Mouse (Mus musculus): ENCODE results near the gene Lars2. TPM values are rescaled to one million over a fixed set of nuclear protein-coding genes. Genes with fewer than 3 reads are reported as not detected.
A peak's percentile ranks its signal among the peaks of the same experiment; 100 is the strongest.

Gene Lars2
- polyA plus RNA-seq, 1 experiment from 2014 or later = 749 TPM

- DNase-seq (ENCODE audit: low spot score) = no peak
- H3K27me3 ChIP-seq (replicated peaks; ENCODE audit: low read depth, poor library complexity, severe bottlenecking) = no peaks in the 10 kb centered on the region
- 89% methylated on average over 1 of the region's 1 CpGs for WGBS
- peaks cover 85% of the 10 kb centered on the region for H3K36me3 ChIP-seq (replicated peaks)
- H3K4me1 ChIP-seq = peaks cover 63% of the 10 kb centered on the region
- no peak overlapping the region for H3K4me3 ChIP-seq
- H3K27ac ChIP-seq (replicated peaks) = no peak overlapping the region
- H3K9me3 ChIP-seq = no peaks in the 10 kb centered on the region
Observed at GRCm38 (mm10) chr9:123483598-123483997, 116.9 kb downstream of the Lars2 start.

- Histone ChIP-seq H3K36me3 (replicated peaks) (peaks cover 93% of the 10 kb centered on the region), H3K27me3 (replicated peaks; ENCODE audit: low read depth, poor library complexity, severe bottlenecking) (no peaks in the 10 kb centered on the region), H3K4me3 (no peak overlapping the region), H3K27ac (replicated peaks) (no peak overlapping the region), H3K9me3 (no peaks in the 10 kb centered on the region), H3K4me1 (peaks cover 58% of the 10 kb centered on the region)
- no peak for DNase-seq (ENCODE audit: low spot score)
- 95% methylated on average over 3 of the region's 3 CpGs for WGBS
Observed at GRCm38 (mm10) chr9:123484830-123485229, 118.1 kb downstream of the Lars2 start.

GRCm38 (mm10) chr9:123485561-123485960, 118.8 kb downstream of the Lars2 start:
- 97% methylated on average over 4 of the region's 4 CpGs for WGBS

GRCm38 (mm10) chr9:123486635-123487034, 119.9 kb downstream of the Lars2 start:
- H3K9me3 ChIP-seq = no peaks in the 10 kb centered on the region
- no peak overlapping the region for H3K4me3 ChIP-seq
- DNase-seq (ENCODE audit: low spot score) = no peak
- H3K36me3 ChIP-seq (replicated peaks) = peaks cover 78% of the 10 kb centered on the region
- peaks cover 54% of the 10 kb centered on the region for H3K4me1 ChIP-seq
- 67% methylated on average over 3 of the region's 3 CpGs for WGBS
- H3K27me3 ChIP-seq (replicated peaks; ENCODE audit: low read depth, poor library complexity, severe bottlenecking) = no peaks in the 10 kb centered on the region
- no peak overlapping the region for H3K27ac ChIP-seq (replicated peaks)

More at GRCm38 (mm10) chr9:123485561-123485960, 118.8 kb downstream of the Lars2 start:
- H3K27me3 ChIP-seq (replicated peaks; ENCODE audit: low read depth, poor library complexity, severe bottlenecking) = no peaks in the 10 kb centered on the region
- H3K9me3 ChIP-seq = no peaks in the 10 kb centered on the region
- peaks cover 58% of the 10 kb centered on the region for H3K4me1 ChIP-seq
- H3K27ac ChIP-seq (replicated peaks) = no peak overlapping the region
- no peak for DNase-seq (ENCODE audit: low spot score)
- H3K36me3 ChIP-seq (replicated peaks) = peaks cover 89% of the 10 kb centered on the region
- no peak overlapping the region for H3K4me3 ChIP-seq

- DNase-seq (ENCODE audit: low spot score) = no peak
- Histone ChIP-seq H3K4me1 (peaks cover 39% of the 10 kb centered on the region), H3K27me3 (replicated peaks; ENCODE audit: low read depth, poor library complexity, severe bottlenecking) (no peaks in the 10 kb centered on the region), H3K9me3 (no peaks in the 10 kb centered on the region), H3K36me3 (replicated peaks) (peaks cover 62% of the 10 kb centered on the region), H3K4me3 (no peak overlapping the region), H3K27ac (replicated peaks) (no peak overlapping the region)
- WGBS = 90% methylated on average over 2 of the region's 2 CpGs
Observed at GRCm38 (mm10) chr9:123489073-123489472, 122.3 kb downstream of the Lars2 start.

- no peak overlapping the region for H3K4me3 ChIP-seq
- DNase-seq (ENCODE audit: low spot score) = no peak
- WGBS = 68% methylated on average over 9 of the region's 9 CpGs
- H3K36me3 ChIP-seq (replicated peaks) = peaks cover 54% of the 10 kb centered on the region
- H3K27me3 ChIP-seq (replicated peaks; ENCODE audit: low read depth, poor library complexity, severe bottlenecking) = no peaks in the 10 kb centered on the region
- H3K9me3 ChIP-seq = no peaks in the 10 kb centered on the region
- no peak overlapping the region for H3K27ac ChIP-seq (replicated peaks)
- H3K4me1 ChIP-seq = peaks cover 39% of the 10 kb centered on the region
Observed at GRCm38 (mm10) chr9:123489727-123490343, 123.1 kb downstream of the Lars2 start.

- Histone ChIP-seq H3K36me3 (replicated peaks) (peaks cover 44% of the 10 kb centered on the region), H3K9me3 (no peaks in the 10 kb centered on the region), H3K4me1 (peaks cover 40% of the 10 kb centered on the region), H3K4me3 (no peak overlapping the region), H3K27ac (replicated peaks) (no peak overlapping the region), H3K27me3 (replicated peaks; ENCODE audit: low read depth, poor library complexity, severe bottlenecking) (no peaks in the 10 kb centered on the region)
- WGBS = 82% methylated on average over 5 of the region's 5 CpGs
- DNase-seq (ENCODE audit: low spot score) = no peak
Observed at GRCm38 (mm10) chr9:123490930-123491329, 124.2 kb downstream of the Lars2 start.

- Histone ChIP-seq H3K27ac (replicated peaks) (no peak overlapping the region), H3K9me3 (no peaks in the 10 kb centered on the region), H3K4me3 (no peak overlapping the region), H3K27me3 (replicated peaks; ENCODE audit: low read depth, poor library complexity, severe bottlenecking) (no peaks in the 10 kb centered on the region), H3K4me1 (peaks cover 41% of the 10 kb centered on the region), H3K36me3 (replicated peaks) (peaks cover 32% of the 10 kb centered on the region)
- WGBS = 85% methylated on average over 9 of the region's 9 CpGs
- no peak for DNase-seq (ENCODE audit: low spot score)
Observed at GRCm38 (mm10) chr9:123491917-123492585, 125.3 kb downstream of the Lars2 start.

- DNase-seq (ENCODE audit: low spot score) = peak; percentile 75
- Histone ChIP-seq H3K27me3 (replicated peaks; ENCODE audit: low read depth, poor library complexity, severe bottlenecking) (no peaks in the 10 kb centered on the region), H3K36me3 (replicated peaks) (peaks cover 36% of the 10 kb centered on the region), H3K9me3 (no peaks in the 10 kb centered on the region), H3K27ac (replicated peaks) (peak overlapping the region; percentile 24), H3K4me3 (peak overlapping the region; percentile 38), H3K4me1 (peaks cover 22% of the 10 kb centered on the region)
- 13% methylated on average over 13 of the region's 13 CpGs for WGBS
Observed at GRCm38 (mm10) chr9:123496665-123497064, 129.9 kb downstream of the Lars2 start.

- Histone ChIP-seq H3K9me3 (no peaks in the 10 kb centered on the region), H3K27me3 (replicated peaks; ENCODE audit: low read depth, poor library complexity, severe bottlenecking) (no peaks in the 10 kb centered on the region), H3K27ac (replicated peaks) (no peak overlapping the region), H3K4me3 (no peak overlapping the region), H3K36me3 (replicated peaks) (peaks cover 36% of the 10 kb centered on the region), H3K4me1 (peaks cover 16% of the 10 kb centered on the region)
- WGBS = 83% methylated on average over 5 of the region's 5 CpGs
- DNase-seq (ENCODE audit: low spot score) = no peak
Observed at GRCm38 (mm10) chr9:123497906-123498305, 131.2 kb downstream of the Lars2 start.

GRCm38 (mm10) chr9:123500480-123500879, 133.8 kb downstream of the Lars2 start:
- Histone ChIP-seq H3K4me3 (no peak overlapping the region), H3K36me3 (replicated peaks) (peaks cover 49% of the 10 kb centered on the region), H3K9me3 (no peaks in the 10 kb centered on the region), H3K27ac (replicated peaks) (no peak overlapping the region), H3K4me1 (peaks cover 16% of the 10 kb centered on the region), H3K27me3 (replicated peaks; ENCODE audit: low read depth, poor library complexity, severe bottlenecking) (no peaks in the 10 kb centered on the region)
- 88% methylated on average over 4 of the region's 4 CpGs for WGBS
- DNase-seq (ENCODE audit: low spot score) = no peak

GRCm38 (mm10) chr9:123503171-123503834, 136.6 kb downstream of the Lars2 start:
- no peaks in the 10 kb centered on the region for H3K4me1 ChIP-seq
- H3K9me3 ChIP-seq = no peaks in the 10 kb centered on the region
- peaks cover 47% of the 10 kb centered on the region for H3K36me3 ChIP-seq (replicated peaks)
- 86% methylated on average over 5 of the region's 5 CpGs for WGBS
- no peak for DNase-seq (ENCODE audit: low spot score)
- H3K27ac ChIP-seq (replicated peaks) = no peak overlapping the region
- no peak overlapping the region for H3K4me3 ChIP-seq
- no peaks in the 10 kb centered on the region for H3K27me3 ChIP-seq (replicated peaks; ENCODE audit: low read depth, poor library complexity, severe bottlenecking)

- H3K36me3 ChIP-seq (replicated peaks) = peaks cover 43% of the 10 kb centered on the region
- no peak overlapping the region for H3K4me3 ChIP-seq
- peak; percentile 60 for DNase-seq (ENCODE audit: low spot score)
- no peak overlapping the region for H3K27ac ChIP-seq (replicated peaks)
- H3K9me3 ChIP-seq = no peaks in the 10 kb centered on the region
- H3K4me1 ChIP-seq = no peaks in the 10 kb centered on the region
- WGBS = 9% methylated on average over 2 of the region's 2 CpGs
- H3K27me3 ChIP-seq (replicated peaks; ENCODE audit: low read depth, poor library complexity, severe bottlenecking) = no peaks in the 10 kb centered on the region
Observed at GRCm38 (mm10) chr9:123504325-123504724, 137.6 kb downstream of the Lars2 start.

Data from embryonic facial prominence, embryonic 10.5 days (tissue).